Comparison of ENCODE assay signal across 8 mouse cellular contexts in the genomic region with DNA sequence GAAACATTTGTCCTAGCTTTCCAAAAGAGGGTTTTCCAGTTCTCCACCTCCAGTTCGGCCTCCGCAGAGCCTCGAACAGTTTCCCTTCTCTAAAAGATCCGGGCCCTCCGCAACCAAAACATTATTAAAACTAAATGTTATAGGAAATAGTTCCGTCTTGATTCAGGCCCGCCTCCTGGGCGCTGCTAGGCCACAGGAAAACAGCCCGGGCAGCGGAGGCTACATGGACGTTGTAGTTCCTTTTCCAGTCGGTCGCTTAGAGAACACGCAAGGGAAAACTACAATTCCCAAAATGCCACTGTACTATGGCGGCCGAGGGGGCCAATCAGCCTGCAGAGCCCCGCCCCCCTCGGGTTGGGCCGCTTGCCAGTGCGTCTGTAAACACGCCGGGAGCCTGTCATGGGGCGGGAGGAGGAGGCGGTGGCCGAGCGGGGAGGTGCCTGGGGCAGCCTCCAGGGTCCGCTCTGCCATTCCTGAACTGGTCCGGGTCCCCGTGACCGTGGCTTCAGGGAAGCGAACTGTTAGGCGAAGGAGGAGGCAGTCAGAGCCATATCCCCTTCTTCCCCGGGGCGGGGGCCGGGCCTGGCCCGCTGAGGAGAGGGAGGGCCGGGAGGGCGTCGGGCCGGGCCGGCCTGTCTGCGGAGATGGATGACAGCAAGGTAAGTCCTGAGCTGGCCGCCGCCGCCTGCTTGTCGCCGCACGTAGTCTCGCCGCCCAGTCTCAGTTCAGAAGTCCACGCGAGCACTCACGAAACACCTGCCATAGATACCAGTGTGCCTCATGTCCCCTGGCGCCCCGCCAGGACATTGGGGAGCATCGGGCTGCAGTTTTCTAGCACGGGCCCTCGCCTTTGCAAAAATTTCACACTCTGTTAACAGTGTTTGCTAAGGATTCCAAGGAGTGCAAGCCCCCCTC. TPM values are rescaled to one million over a fixed set of nuclear protein-coding genes. Genes with fewer than 3 reads are reported as not detected.
DNase-seq lines count a peak whose midpoint lies in the region; ATAC-seq and TF ChIP-seq lines count a peak whose summit lies in the region.

A gene (plus strand): TSS at position 369 of the 915 bp plus-strand sequence.

- H3K27me3 ChIP-seq in megakaryocyte, embryonic 14.5 days (replicated peaks): peaks cover 2% of the 10 kb centered on the region

- TF ChIP-seq CTCF in cortical plate, adult 2 months (IDR thresholded peaks at IDR 0.05; ENCODE audit: extremely low read depth, insufficient read depth, low read length): no peak

- peak within 1 kb of the TSS; percentile 61 for H3K27ac ChIP-seq in cortical plate, adult 2 months (ENCODE audit: insufficient read depth, low read length)

- no peaks in the 10 kb centered on the region for H3K9me3 ChIP-seq in megakaryocyte, embryonic 14.5 days

- ATAC-seq in activated CD4-positive, CD25-positive, alpha-beta regulatory T cell, adult 4 months: peak; percentile 81

- no peak; the same call in none of the 2 replicates for TF ChIP-seq POLR2A in cortical plate, adult 2 months (IDR thresholded peaks at IDR 0.05; ENCODE audit: extremely low read depth, insufficient read depth, low read length)

- H3K4me3 ChIP-seq in cortical plate, adult 2 months (ENCODE audit: insufficient read depth, low read length): peak within 1 kb of the TSS; percentile 74
- peak within 1 kb of the TSS; percentile 97 for H3K4me3 ChIP-seq in megakaryocyte, embryonic 14.5 days (replicated peaks)

- peak; percentile 100 for DNase-seq in gastrocnemius, adult 8-10 months (ENCODE audit: low spot score in 2 of 2)
- peak; percentile 85 for DNase-seq in hindlimb bud, embryonic 11.5 days (ENCODE audit: extremely low spot score, low read depth, low spot score)
- DNase-seq in left cerebral cortex, adult 8-10 months (ENCODE audit: low spot score in 2 of 2): peak; percentile 100
- DNase-seq in right cerebral cortex, postnatal 10 days (ENCODE audit: low spot score in 2 of 2): peak; percentile 100
- peak; percentile 100 for DNase-seq in urinary bladder, postnatal 25 days (ENCODE audit: low spot score)

- H3K4me1 ChIP-seq in cortical plate, adult 2 months (ENCODE audit: control insufficient read depth, insufficient read depth, low read length): no peaks in the 10 kb centered on the region
- peaks cover 53% of the 10 kb centered on the region for H3K4me1 ChIP-seq in megakaryocyte, embryonic 14.5 days

- no peaks in the 10 kb centered on the region for H3K36me3 ChIP-seq in megakaryocyte, embryonic 14.5 days (replicated peaks; ENCODE audit: low read length)

RNA-seq across cellular contexts. Expression of the gene that starts here (rescaled TPM):
- 10 to 100 TPM; 26.3 to 31.1 TPM for polyA plus RNA-seq in activated CD4-positive, CD25-positive, alpha-beta regulatory T cell, adult 4 months (2017; shearing (Covaris generic))
- polyA plus RNA-seq in cortical plate, adult 2 months (2012; rRNA removed): 32.2 and 32.7 TPM in 2 replicates
- 10 to 100 TPM; 11.1 to 14.2 (median 12.4) TPM for total RNA-seq in gastrocnemius, adult 8-10 months (2022)
- total RNA-seq in left cerebral cortex, adult 8-10 months (2022): 10 to 100 TPM; 39.0 to 45.3 (median 42.1) TPM
- polyA plus RNA-seq in megakaryocyte, embryonic 14.5 days (2012; ENCODE audit: insufficient read depth, low replicate concordance): 1.1 and 2.3 TPM in 2 replicates

Comparison
In these comparisons a context has a peak if more than half of its experiments do, and no peak if none do; other contexts are left out.
1. Peak in every context shown above with its lines: DNase-seq, ATAC-seq, H3K4me3 ChIP-seq and H3K27ac ChIP-seq.